Mouse (Mus musculus): ENCODE results near the gene Chd9.

DNA sequence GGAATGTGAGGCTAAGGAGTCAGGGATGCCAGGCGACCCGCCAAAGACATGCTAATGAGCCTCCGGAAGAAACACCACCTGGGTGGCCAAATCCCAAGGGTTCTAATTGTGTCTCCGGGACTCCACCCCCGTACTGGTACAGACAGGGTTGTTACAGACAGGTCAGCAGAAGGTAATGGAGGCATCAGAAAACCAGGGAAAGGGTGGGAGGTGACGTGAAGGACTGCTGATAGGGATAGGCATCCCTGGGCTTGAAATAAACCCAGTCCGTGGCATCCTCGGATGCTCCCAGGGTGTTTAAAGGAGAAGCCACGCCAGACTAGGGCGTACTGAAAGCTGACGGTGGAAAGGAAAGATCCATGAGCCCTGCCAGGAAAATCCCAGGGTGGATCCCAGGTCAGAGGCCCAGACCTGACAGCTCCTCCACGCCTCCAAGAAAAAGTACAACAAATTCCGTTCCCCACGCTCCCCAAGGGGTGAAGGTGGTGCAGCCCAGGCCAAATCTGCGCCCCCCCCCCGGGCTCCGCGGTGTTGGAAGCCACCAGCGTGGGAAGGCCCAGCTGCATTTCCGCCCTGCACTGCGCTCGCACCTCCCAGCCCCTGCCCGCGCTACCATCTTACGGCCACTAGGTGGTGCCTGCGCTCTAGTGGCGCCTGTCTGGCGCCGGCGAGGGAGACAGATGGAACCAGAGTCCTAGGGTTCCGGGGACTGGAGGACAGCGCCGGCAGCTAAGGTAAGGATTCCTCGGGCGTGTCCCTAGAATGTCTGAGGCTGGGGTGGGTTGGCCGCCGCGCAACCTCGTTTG lies at the start of gene Chd9:
- peak; percentile 78 for TF ChIP-seq CTCF (IDR thresholded peaks at IDR 0.05; ENCODE audit: low read depth, low read length)
- TF ChIP-seq POLR2A (IDR thresholded peaks at IDR 0.05; ENCODE audit: borderline replicate concordance, low read depth, low read length), result no peak
